Mouse (Mus musculus) B cell, adult 67 days (primary cell): Measurements from ENCODE around the gene Sct. TPM values are rescaled to one million over a fixed set of nuclear protein-coding genes. Genes with fewer than 3 reads are reported as not detected.

Experiments used
- total RNA-seq, 2 experiments: library from RNA; stranded (reverse); gene quantifications; 4 replicates each; pipeline ENCODE4 v1.2.4; 2023

Gene Sct
- not detected for total RNA-seq

GRCm38 (mm10) chr7:141278766-141279590, at the start of gene Sct:
TSS of gene Sct (minus strand) at chr7:141279133.

GRCm38 (mm10) chr7:141327469-141328372, 48.8 kb upstream of the Sct start, which contains the start of the genes Deaf1 and Tmem80:
TSS of gene Deaf1 (minus strand) at chr7:141327690.
TSS of gene Tmem80 (plus strand) at chr7:141327739.

GRCm38 (mm10) chr7:141291921-141292582, 13.1 kb upstream of the Sct start, which contains the start of gene Drd4:
TSS of gene Drd4 (plus strand) at chr7:141292006.

GRCm38 (mm10) chr7:141276546-141276945, 2.4 kb downstream of the Sct start, which contains the start of gene Cdhr5:
TSS of gene Cdhr5 (minus strand) at chr7:141276786.

GRCm38 (mm10) chr7:141265739-141266561, 13.0 kb downstream of the Sct start, which contains the start of gene Irf7:
TSS of gene Irf7 (minus strand) at chr7:141266481.

Other genes with a start within 250 kb of the Sct start
- gene B4galnt4, start 218.0 kb downstream of the Sct start, total RNA-seq, result not detected
- gene Pkp3, start 200.9 kb downstream of the Sct start, total RNA-seq, result 10 to 100 TPM; 27.8 to 32.3 TPM
- gene Sigirr, start 178.6 kb downstream of the Sct start, total RNA-seq, result 10 to 100 TPM; 44.7 to 51.9 TPM
- gene Ano9, start 161.3 kb downstream of the Sct start, total RNA-seq, result not detected
- gene Ptdss2, start 156.8 kb downstream of the Sct start, total RNA-seq, result 1 to 10 TPM; 9.0 to 9.8 TPM
- 10 to 100 TPM; 76.8 to 79.0 TPM for gene Rnh1, start 106.3 kb downstream of the Sct start, total RNA-seq
- 10 to 100 TPM; 23.1 to 28.1 TPM for gene Hras, start 85.1 kb downstream of the Sct start, total RNA-seq
- 1 to 10 TPM; 5.4 to 7.7 TPM for gene Lrrc56, start 85.0 kb downstream of the Sct start, total RNA-seq
- gene Lmntd2, start 65.1 kb downstream of the Sct start, total RNA-seq, result 1 to 10 TPM; 4.9 TPM
- gene Rassf7, start 63.3 kb downstream of the Sct start, total RNA-seq, result 10 to 100 TPM; 13.4 to 15.4 TPM
- gene Phrf1, start 50.3 kb downstream of the Sct start, total RNA-seq, result 100 to 1,000 TPM; 149 TPM
- gene Irf7, start 12.7 kb downstream of the Sct start, total RNA-seq, result 10 to 100 TPM; 27.7 to 43.8 TPM
- not detected for gene Cdhr5, start 2.3 kb downstream of the Sct start, total RNA-seq
- not detected for gene Drd4, start 12.9 kb upstream of the Sct start, total RNA-seq
- 10 to 100 TPM; 44.0 to 45.2 TPM for gene Deaf1, start 48.6 kb upstream of the Sct start, total RNA-seq
- gene Tmem80, start 48.6 kb upstream of the Sct start, total RNA-seq, result 10 to 100 TPM; 21.6 to 30.3 TPM
- gene Eps8l2, start 59.7 kb upstream of the Sct start, total RNA-seq, result under 1 TPM; 0.24 to 0.84 TPM
- 100 to 1,000 TPM; 146 to 150 TPM for gene Taldo1, start 113.1 kb upstream of the Sct start, total RNA-seq
- gene Gatd1, start 135.0 kb upstream of the Sct start, total RNA-seq, result 10 to 100 TPM; 31.8 to 46.1 TPM
- gene Cend1, start 150.4 kb upstream of the Sct start, total RNA-seq, result not detected
- gene Slc25a22, start 158.8 kb upstream of the Sct start, total RNA-seq, result 10 to 100 TPM; 45.5 to 49.9 TPM
- 1 to 10 TPM; 5.9 to 6.3 TPM for gene Pidd1, start 164.9 kb upstream of the Sct start, total RNA-seq
- gene Rplp2, start 168.2 kb upstream of the Sct start, total RNA-seq, result 1,000 to 10,000 TPM; 2,341 to 2,386 TPM
- 10 to 100 TPM; 54.1 to 58.8 TPM for gene Pnpla2, start 176.1 kb upstream of the Sct start, total RNA-seq
- gene Cracr2b, start 182.0 kb upstream of the Sct start, total RNA-seq, result not detected
- gene Cd151, start 188.3 kb upstream of the Sct start, total RNA-seq, result 10 to 100 TPM; 11.2 to 17.5 TPM
- 10 to 100 TPM; 18.6 to 21.3 TPM for gene Polr2l, start 196.0 kb upstream of the Sct start, total RNA-seq
- under 1 TPM in 1 of 2 experiments, not detected in 1; 0.99 TPM for gene Tspan4, start 196.1 kb upstream of the Sct start, total RNA-seq